Mouse (Mus musculus) colon, adult 2 months (tissue): Measurements from ENCODE around the gene Fktn. TPM values are rescaled to one million over a fixed set of nuclear protein-coding genes. Genes with fewer than 3 reads are reported as not detected.

Source experiments
- polyA plus RNA-seq: library from polyadenylated mRNA; depleted of rRNA; stranded (reverse); fragments of >200 nt; gene quantifications from 2 replicates; pipeline ENCODE4 v1.2.3, GENCODE M21; 2012; rRNA removed

Gene Fktn
- polyA plus RNA-seq = 1.9 and 2.0 TPM in 2 replicates

DNA sequence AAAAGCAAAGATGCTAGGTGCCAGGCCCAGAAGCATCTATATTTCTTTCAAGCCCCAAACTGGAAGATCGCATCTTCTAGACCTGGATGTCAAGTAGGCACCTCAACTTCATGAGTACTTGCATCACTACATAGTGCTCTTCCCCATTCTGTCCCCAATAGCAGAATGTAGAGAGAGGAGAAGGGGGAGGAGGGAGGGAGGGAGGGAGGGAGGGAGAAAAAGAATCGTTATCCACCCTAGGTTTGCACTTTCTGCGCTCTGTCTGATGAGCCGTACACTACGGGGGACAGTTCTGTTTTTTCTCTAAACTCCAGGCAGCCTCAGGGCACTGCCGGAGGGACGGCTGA is at the start of gene Fktn:
Gene Fktn, plus strand, starts transcription at position 295 of the 347 bp plus-strand sequence.

DNA sequence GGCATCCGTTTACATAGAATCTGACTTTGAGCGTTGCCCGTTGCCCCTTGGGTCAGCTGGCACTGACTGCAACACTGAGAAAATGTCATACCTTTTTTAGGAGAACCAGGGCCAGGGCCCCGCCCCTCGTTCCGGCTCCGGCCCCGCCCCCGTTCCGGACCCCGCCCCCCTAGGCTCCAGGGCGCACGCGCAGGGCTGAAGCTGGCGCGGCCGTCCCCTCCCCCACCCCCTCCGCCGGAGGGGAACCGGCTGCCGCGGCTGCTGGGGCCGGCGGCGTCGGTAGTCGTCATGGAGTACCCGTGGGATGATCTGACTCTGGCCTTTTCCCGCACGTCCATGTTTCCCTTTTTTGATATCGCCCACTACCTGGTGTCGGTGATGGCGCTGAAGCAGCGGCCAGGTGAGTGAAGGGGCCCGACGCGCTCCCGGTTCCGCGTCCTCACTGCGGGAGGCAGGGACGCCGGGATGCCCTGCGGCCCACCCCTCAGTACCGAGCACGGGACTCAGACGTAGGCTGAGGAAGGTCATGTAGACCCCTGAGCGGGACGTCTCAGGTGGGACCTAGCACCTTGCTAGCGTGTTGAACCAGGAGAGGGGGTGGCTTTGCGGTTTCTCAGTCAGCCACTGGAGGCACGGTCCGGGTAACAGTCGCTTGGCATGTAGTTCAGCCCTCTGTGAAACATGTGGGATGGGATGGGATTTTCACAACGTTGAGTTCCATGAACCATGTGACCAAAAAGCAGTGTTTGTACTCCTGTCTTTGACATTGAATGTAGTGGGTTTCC is 112.2 kb downstream of the Fktn start, which contains the start of gene Tmem38b:
Gene Tmem38b, plus strand, starts transcription at position 225 of the 785 bp plus-strand sequence.

Other genes with a start within 250 kb of the Fktn start
- 0.35 and 0.46 TPM in 2 replicates for gene Fsd1l, start 82.5 kb upstream of the Fktn start, polyA plus RNA-seq
- not detected in 2 replicates for gene Tal2, start 65.7 kb downstream of the Fktn start, polyA plus RNA-seq
- 3.6 and 6.4 TPM in 2 replicates for gene Tmem38b, start 112.0 kb downstream of the Fktn start, polyA plus RNA-seq